Mouse (Mus musculus): ENCODE measurements around the gene Mob3b. TPM values are rescaled to one million over a fixed set of nuclear protein-coding genes. Genes with fewer than 3 reads are reported as not detected.

Mob3b gene
- polyA plus RNA-seq, 1 experiment = 0.12 TPM

DNA sequence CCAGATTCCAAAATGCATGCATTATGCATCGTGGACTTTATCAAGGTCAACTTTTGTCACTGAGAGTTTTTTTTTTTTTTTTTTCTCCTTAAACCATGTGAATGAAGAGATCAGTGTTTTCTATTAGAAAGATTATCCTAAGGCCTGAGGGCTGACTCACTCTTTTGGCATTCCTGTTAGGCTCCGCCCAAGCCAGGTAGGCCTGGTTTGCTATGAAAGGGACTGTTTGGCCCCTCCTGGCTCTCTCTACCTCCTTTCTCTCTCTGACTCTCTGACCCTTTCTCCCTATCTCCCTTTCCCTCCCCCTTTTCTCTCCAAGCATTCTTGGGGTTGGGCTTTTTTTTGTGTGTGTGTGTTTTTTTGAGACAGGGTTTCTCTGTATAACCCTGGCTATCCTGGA, 18.3 kb upstream of the Mob3b start:
- H3K27me3 ChIP-seq (ENCODE audit: control insufficient read depth, insufficient read depth, insufficient read length) = no peaks in the 10 kb centered on the region
- H3ac ChIP-seq (ENCODE audit: control insufficient read depth, insufficient read length) = no peak overlapping the region
- H3K4me2 ChIP-seq (ENCODE audit: low read depth) = no peak overlapping the region
- H3K4me3 ChIP-seq = no peak overlapping the region
- TF ChIP-seq SRF (IDR thresholded peaks at IDR 0.05; ENCODE audit: control insufficient read depth, insufficient read length, low read depth) (no peak), TCF3 (IDR thresholded peaks at IDR 0.05; ENCODE audit: insufficient read length, low read depth) (no peak), POLR2A (IDR thresholded peaks at IDR 0.05; ENCODE audit: insufficient read length, low read depth) (no peak), CEBPB (IDR thresholded peaks at IDR 0.05; ENCODE audit: insufficient read depth, poor library complexity, severe bottlenecking) (no peak), MYOG (IDR thresholded peaks at IDR 0.05; ENCODE audit: control insufficient read depth in 1 of 3, insufficient read depth in 1 of 3, insufficient read length in 2 of 3, low read depth in 2 of 3) (no peak), USF1 (IDR thresholded peaks at IDR 0.05; ENCODE audit: low read depth) (no peak), TCF12 (IDR thresholded peaks at IDR 0.05; ENCODE audit: insufficient read depth, poor library complexity, severe bottlenecking) (no peak), MYOD1 (IDR thresholded peaks at IDR 0.05; ENCODE audit: control insufficient read depth in 1 of 3, insufficient read length in 2 of 3, low read depth in 2 of 3) (no peak), REST (IDR thresholded peaks at IDR 0.05; ENCODE audit: insufficient read depth, insufficient read length) (no peak), MAX (IDR thresholded peaks at IDR 0.05; ENCODE audit: low read depth) (no peak), E2F4 (IDR thresholded peaks at IDR 0.05; ENCODE audit: insufficient read depth) (no peak), POLR2AphosphoS2 (IDR thresholded peaks at IDR 0.05; ENCODE audit: insufficient read length, low read depth) (no peak)
- H3K36me3 ChIP-seq (ENCODE audit: control insufficient read depth, insufficient read depth) = no peaks in the 10 kb centered on the region
- no peaks in the 10 kb centered on the region for H3K79me2 ChIP-seq (ENCODE audit: control insufficient read depth, insufficient read depth)

DNA sequence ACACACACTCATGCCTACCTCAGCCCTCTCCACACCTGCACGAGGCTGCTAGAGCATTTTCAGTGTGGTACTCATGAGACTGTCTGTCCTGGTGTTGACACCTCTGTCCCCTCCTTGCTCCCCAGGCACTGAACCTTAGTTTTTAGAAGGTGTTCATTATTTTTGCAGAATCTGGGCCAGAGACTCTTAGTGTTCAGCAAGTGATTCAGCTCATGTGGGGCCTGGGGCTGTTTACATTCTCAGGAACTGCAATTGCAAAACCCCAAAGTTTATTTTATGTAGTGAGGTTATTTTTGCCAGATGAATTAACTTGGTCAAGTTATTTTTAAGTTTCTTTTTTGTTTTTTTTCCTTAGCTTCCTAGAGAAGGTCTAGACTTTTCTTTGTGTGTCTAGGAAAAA, 16.3 kb upstream of the Mob3b start:
- Histone ChIP-seq H3K4me2 (ENCODE audit: low read depth) (no peak overlapping the region), H3K27me3 (ENCODE audit: control insufficient read depth, insufficient read depth, insufficient read length) (no peaks in the 10 kb centered on the region), H3ac (ENCODE audit: control insufficient read depth, insufficient read length) (no peak overlapping the region), H3K79me2 (ENCODE audit: control insufficient read depth, insufficient read depth) (no peaks in the 10 kb centered on the region), H3K36me3 (ENCODE audit: control insufficient read depth, insufficient read depth) (no peaks in the 10 kb centered on the region), H3K4me3 (no peak overlapping the region)
- TF ChIP-seq CEBPB (IDR thresholded peaks at IDR 0.05; ENCODE audit: insufficient read depth, poor library complexity, severe bottlenecking) = no peak
- TF ChIP-seq SRF (IDR thresholded peaks at IDR 0.05; ENCODE audit: control insufficient read depth, insufficient read length, low read depth) = no peak
- TF ChIP-seq E2F4 (IDR thresholded peaks at IDR 0.05; ENCODE audit: insufficient read depth) = no peak
- TF ChIP-seq USF1 (IDR thresholded peaks at IDR 0.05; ENCODE audit: low read depth) = no peak
- no peak for TF ChIP-seq MAX (IDR thresholded peaks at IDR 0.05; ENCODE audit: low read depth)
- TF ChIP-seq REST (IDR thresholded peaks at IDR 0.05; ENCODE audit: insufficient read depth, insufficient read length) = no peak
- no peak for TF ChIP-seq TCF3 (IDR thresholded peaks at IDR 0.05; ENCODE audit: insufficient read length, low read depth)
- no peak for TF ChIP-seq MYOD1 (IDR thresholded peaks at IDR 0.05; ENCODE audit: control insufficient read depth in 1 of 3, insufficient read length in 2 of 3, low read depth in 2 of 3)
- no peak for TF ChIP-seq MYOG (IDR thresholded peaks at IDR 0.05; ENCODE audit: control insufficient read depth in 1 of 3, insufficient read depth in 1 of 3, insufficient read length in 2 of 3, low read depth in 2 of 3)
- TF ChIP-seq POLR2AphosphoS2 (IDR thresholded peaks at IDR 0.05; ENCODE audit: insufficient read length, low read depth) = no peak

DNA sequence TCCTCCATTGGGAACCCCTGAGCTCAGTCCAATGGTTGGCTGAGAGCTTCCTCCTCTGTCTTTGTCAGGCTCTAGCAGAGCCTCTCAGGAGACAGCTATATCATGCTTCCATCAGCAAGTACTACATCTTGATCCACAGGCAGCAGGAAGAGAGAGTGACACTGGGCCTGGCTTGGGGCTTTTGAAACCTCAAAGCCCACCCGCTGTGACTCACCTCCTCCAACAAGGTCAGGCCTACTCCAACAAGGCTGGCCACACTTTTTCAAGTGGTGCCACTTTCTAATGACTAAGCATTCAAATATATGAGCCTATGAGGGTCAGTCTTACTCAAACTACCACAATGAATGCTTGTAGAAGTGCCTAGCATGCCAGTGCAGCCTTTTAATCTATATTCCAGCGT, 15.2 kb upstream of the Mob3b start:
- H3K27me3 ChIP-seq (ENCODE audit: control insufficient read depth, insufficient read depth, insufficient read length) = no peaks in the 10 kb centered on the region
- TF ChIP-seq E2F4 (IDR thresholded peaks at IDR 0.05; ENCODE audit: insufficient read depth) (no peak), REST (IDR thresholded peaks at IDR 0.05; ENCODE audit: insufficient read depth, insufficient read length) (no peak), USF1 (IDR thresholded peaks at IDR 0.05; ENCODE audit: low read depth) (no peak), MYOD1 (IDR thresholded peaks at IDR 0.05; ENCODE audit: control insufficient read depth in 1 of 3, insufficient read length in 2 of 3, low read depth in 2 of 3) (no peak), MYOG (IDR thresholded peaks at IDR 0.05; ENCODE audit: control insufficient read depth in 1 of 3, insufficient read depth in 1 of 3, insufficient read length in 2 of 3, low read depth in 2 of 3) (no peak), TCF12 (IDR thresholded peaks at IDR 0.05; ENCODE audit: insufficient read depth, poor library complexity, severe bottlenecking) (no peak), MAX (IDR thresholded peaks at IDR 0.05; ENCODE audit: low read depth) (no peak), POLR2A (IDR thresholded peaks at IDR 0.05; ENCODE audit: insufficient read length, low read depth) (no peak), POLR2AphosphoS2 (IDR thresholded peaks at IDR 0.05; ENCODE audit: insufficient read length, low read depth) (no peak), TCF3 (IDR thresholded peaks at IDR 0.05; ENCODE audit: insufficient read length, low read depth) (no peak), SRF (IDR thresholded peaks at IDR 0.05; ENCODE audit: control insufficient read depth, insufficient read length, low read depth) (no peak), CEBPB (IDR thresholded peaks at IDR 0.05; ENCODE audit: insufficient read depth, poor library complexity, severe bottlenecking) (no peak)

GRCm38 (mm10) chr4:35169571-35170125, 12.4 kb upstream of the Mob3b start:
- TF ChIP-seq USF1 (IDR thresholded peaks at IDR 0.05; ENCODE audit: low read depth) (no peak), TCF3 (IDR thresholded peaks at IDR 0.05; ENCODE audit: insufficient read length, low read depth) (no peak), MYOG (IDR thresholded peaks at IDR 0.05; ENCODE audit: control insufficient read depth in 1 of 3, insufficient read depth in 1 of 3, insufficient read length in 2 of 3, low read depth in 2 of 3) (no peak), REST (IDR thresholded peaks at IDR 0.05; ENCODE audit: insufficient read depth, insufficient read length) (no peak), CEBPB (IDR thresholded peaks at IDR 0.05; ENCODE audit: insufficient read depth, poor library complexity, severe bottlenecking) (no peak), SRF (IDR thresholded peaks at IDR 0.05; ENCODE audit: control insufficient read depth, insufficient read length, low read depth) (no peak), E2F4 (IDR thresholded peaks at IDR 0.05; ENCODE audit: insufficient read depth) (no peak), MAX (IDR thresholded peaks at IDR 0.05; ENCODE audit: low read depth) (no peak), MYOD1 (IDR thresholded peaks at IDR 0.05; ENCODE audit: control insufficient read depth in 1 of 3, insufficient read length in 2 of 3, low read depth in 2 of 3) (no peak), POLR2A (IDR thresholded peaks at IDR 0.05; ENCODE audit: insufficient read length, low read depth) (no peak), TCF12 (IDR thresholded peaks at IDR 0.05; ENCODE audit: insufficient read depth, poor library complexity, severe bottlenecking) (no peak), POLR2AphosphoS2 (IDR thresholded peaks at IDR 0.05; ENCODE audit: insufficient read length, low read depth) (no peak)
- Histone ChIP-seq H3ac (ENCODE audit: control insufficient read depth, insufficient read length) (no peak overlapping the region), H3K27me3 (ENCODE audit: control insufficient read depth, insufficient read depth, insufficient read length) (no peaks in the 10 kb centered on the region), H3K4me3 (no peak overlapping the region), H3K4me2 (ENCODE audit: low read depth) (no peak overlapping the region), H3K79me2 (ENCODE audit: control insufficient read depth, insufficient read depth) (no peaks in the 10 kb centered on the region), H3K36me3 (ENCODE audit: control insufficient read depth, insufficient read depth) (no peaks in the 10 kb centered on the region)

More for the DNA sequence above, 15.2 kb upstream of the Mob3b start:
- Histone ChIP-seq H3K36me3 (ENCODE audit: control insufficient read depth, insufficient read depth) (no peaks in the 10 kb centered on the region), H3K4me3 (no peak overlapping the region), H3K4me2 (ENCODE audit: low read depth) (no peak overlapping the region), H3ac (ENCODE audit: control insufficient read depth, insufficient read length) (no peak overlapping the region), H3K79me2 (ENCODE audit: control insufficient read depth, insufficient read depth) (no peaks in the 10 kb centered on the region)

All from myocyte (in vitro differentiated cells).